Mouse (Mus musculus): Measurements from ENCODE around the gene Cep152. TPM values are rescaled to one million over a fixed set of nuclear protein-coding genes. Genes with fewer than 3 reads are reported as not detected.

The Cep152 gene
- polyA plus RNA-seq, 1 experiment from 2014 or later: 4.0 TPM

DNA sequence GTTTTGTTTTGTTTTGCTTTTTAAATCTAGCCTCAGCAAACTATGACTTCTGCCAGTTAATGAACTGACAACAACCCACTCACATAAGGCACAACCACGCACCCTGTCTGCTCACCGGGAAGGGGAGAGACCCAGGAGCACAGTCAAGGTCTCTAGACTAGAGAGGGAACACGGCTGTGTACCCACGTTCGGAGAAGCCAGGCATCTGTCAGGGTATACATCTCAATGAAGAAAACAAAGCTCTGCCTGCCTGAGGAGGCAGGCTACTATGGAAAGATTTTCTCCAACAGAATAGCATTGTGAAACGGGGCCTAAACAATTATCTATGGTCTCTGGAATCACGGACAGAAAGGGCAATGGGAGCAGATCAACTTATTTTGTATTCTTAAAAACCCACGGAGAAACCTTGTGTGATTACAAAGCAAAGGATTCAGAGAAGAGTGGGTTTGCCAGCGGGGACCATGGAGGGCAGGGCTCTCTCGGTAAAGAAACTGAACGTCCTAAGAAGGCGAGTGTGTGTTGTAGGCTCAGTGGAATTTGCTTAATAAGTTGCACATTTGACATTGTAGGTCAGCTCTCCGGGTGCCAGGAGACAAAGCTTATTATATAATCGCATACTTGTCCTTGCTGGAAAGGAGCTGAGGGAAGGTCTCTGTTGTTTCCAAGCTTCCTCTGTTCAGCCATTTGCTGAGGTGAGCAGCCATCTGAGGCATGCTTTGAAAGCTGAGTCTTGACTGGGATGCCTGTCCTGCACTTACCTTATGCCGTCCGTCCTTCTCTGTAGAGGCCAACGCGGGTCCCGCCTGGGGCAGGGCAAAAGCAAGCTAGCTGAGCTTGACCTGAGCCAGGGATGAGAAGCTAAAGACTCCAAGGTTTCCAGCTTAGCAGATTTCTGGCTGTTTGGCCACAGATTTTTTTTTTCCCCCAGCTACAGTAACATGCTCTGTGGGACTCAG lies 66.0 kb downstream of the Cep152 start:
- Histone ChIP-seq H3K27ac (replicated peaks in 1 of 2; ENCODE audit: control insufficient read depth in 1 of 2, insufficient read depth in 1 of 2, low read depth in 2 of 2, low read length in 2 of 2) (no peak overlapping the region), H3K4me1 (ENCODE audit: control insufficient read depth in 2 of 2, insufficient read depth in 2 of 2, low read length in 2 of 2) (0 out of 4 replicates have a peak, but pooled peaks cover 2 to 3% of the 10 kb centered on the region in 2 experiments), H3K9me3 (ENCODE audit: control insufficient read depth, low read length) (no peaks in the 10 kb centered on the region), H3K27me3 (ENCODE audit: control insufficient read depth, insufficient read depth, low read length) (no peaks in the 10 kb centered on the region), H3K36me3 (ENCODE audit: control insufficient read depth, insufficient read depth, low read length) (peaks cover 10% of the 10 kb centered on the region), H3K4me3 (ENCODE audit: control insufficient read depth in 1 of 2, insufficient read depth in 1 of 2, low read depth in 1 of 2, low read length in 2 of 2) (no peak overlapping the region), H3K4me2 (ENCODE audit: low read length) (no peak overlapping the region), H3K9ac (ENCODE audit: low read length) (no peak overlapping the region)
- 84% methylated on average over 19 of the region's 19 CpGs for WGBS
- ATAC-seq (ENCODE audit: insufficient number of reproducible peaks, insufficient read depth, low FRiP score, low read depth): no peak

DNA sequence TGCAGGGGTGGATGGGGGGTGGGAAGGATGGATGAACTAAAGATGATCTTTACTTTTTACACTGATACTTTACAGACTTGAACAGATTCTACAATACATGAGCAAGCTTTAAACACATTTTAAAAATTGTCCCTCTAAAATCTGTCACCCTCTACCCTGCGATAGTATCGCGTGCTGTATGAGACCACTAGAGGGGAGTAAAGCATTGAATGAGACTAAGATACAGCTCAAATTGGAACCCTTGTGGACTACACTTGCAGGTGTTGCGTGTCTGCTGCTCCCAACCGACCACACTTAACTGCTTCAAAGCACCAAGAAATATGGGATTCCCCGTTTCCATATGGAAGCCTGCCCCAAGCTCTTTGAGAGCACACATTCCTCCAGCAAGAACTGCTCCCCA lies 69.1 kb downstream of the Cep152 start:
- Histone ChIP-seq H3K36me3 (ENCODE audit: control insufficient read depth, insufficient read depth, low read length) (no peaks in the 10 kb centered on the region), H3K9ac (ENCODE audit: low read length) (no peak overlapping the region), H3K4me1 (ENCODE audit: control insufficient read depth in 2 of 2, insufficient read depth in 2 of 2, low read length in 2 of 2) (0 out of 4 replicates have a peak, but pooled peaks cover 2 to 3% of the 10 kb centered on the region in 2 experiments), H3K4me2 (ENCODE audit: low read length) (no peak overlapping the region), H3K27ac (replicated peaks in 1 of 2; ENCODE audit: control insufficient read depth in 1 of 2, insufficient read depth in 1 of 2, low read depth in 2 of 2, low read length in 2 of 2) (no peak overlapping the region), H3K27me3 (ENCODE audit: control insufficient read depth, insufficient read depth, low read length) (no peaks in the 10 kb centered on the region), H3K9me3 (ENCODE audit: control insufficient read depth, low read length) (no peaks in the 10 kb centered on the region), H3K4me3 (ENCODE audit: control insufficient read depth in 1 of 2, insufficient read depth in 1 of 2, low read depth in 1 of 2, low read length in 2 of 2) (no peak overlapping the region)
- 72% methylated on average over 6 of the region's 6 CpGs for WGBS
- no peak for ATAC-seq (ENCODE audit: insufficient number of reproducible peaks, insufficient read depth, low FRiP score, low read depth)

DNA sequence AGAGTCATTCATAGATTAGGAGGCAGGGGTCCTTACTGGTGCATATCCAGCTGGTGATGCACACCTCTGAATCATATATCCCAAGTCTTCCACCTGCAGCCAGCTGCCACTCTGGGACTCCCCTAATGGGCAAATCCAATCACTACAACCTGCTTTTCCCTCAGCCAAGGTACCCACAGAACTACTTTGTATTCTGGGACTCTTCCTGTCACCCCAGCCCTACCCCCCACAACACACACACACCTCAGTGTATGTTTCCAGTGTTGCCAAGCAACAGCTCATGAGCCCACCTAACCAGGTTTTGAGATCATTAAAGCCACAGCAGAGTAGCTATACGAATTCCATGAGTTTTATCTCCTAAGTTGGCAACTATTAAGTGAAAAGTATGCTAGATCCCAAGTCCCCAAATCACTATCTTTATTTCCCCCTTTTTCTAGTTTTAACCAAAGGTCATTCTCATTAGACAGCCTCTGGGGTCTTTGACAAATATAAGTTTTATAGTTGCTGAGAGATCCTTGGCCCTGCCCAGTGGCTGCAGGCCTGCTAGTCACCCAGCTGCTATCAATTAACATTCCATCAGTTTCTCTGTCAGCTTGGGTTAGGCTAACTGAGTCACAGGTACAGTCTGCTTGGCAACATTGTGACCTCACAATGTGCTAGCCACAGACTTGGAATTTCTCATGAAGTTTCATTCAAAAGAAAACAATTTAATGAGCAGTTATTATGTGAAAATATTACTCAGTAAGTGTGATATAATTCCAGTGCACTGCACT lies 75.9 kb downstream of the Cep152 start:
- Histone ChIP-seq H3K27ac (replicated peaks in 1 of 2; ENCODE audit: control insufficient read depth in 1 of 2, insufficient read depth in 1 of 2, low read depth in 2 of 2, low read length in 2 of 2) (no peak overlapping the region), H3K9ac (ENCODE audit: low read length) (no peak overlapping the region), H3K4me1 (ENCODE audit: control insufficient read depth in 2 of 2, insufficient read depth in 2 of 2, low read length in 2 of 2) (no peaks in the 10 kb centered on the region), H3K4me3 (ENCODE audit: control insufficient read depth in 1 of 2, insufficient read depth in 1 of 2, low read depth in 1 of 2, low read length in 2 of 2) (no peak overlapping the region), H3K9me3 (ENCODE audit: control insufficient read depth, low read length) (no peaks in the 10 kb centered on the region), H3K36me3 (ENCODE audit: control insufficient read depth, insufficient read depth, low read length) (no peaks in the 10 kb centered on the region), H3K4me2 (ENCODE audit: low read length) (no peak overlapping the region), H3K27me3 (ENCODE audit: control insufficient read depth, insufficient read depth, low read length) (no peaks in the 10 kb centered on the region)
- ATAC-seq (ENCODE audit: insufficient number of reproducible peaks, insufficient read depth, low FRiP score, low read depth): no peak
- WGBS: 43% methylated on average over 1 of the region's 1 CpGs

DNA sequence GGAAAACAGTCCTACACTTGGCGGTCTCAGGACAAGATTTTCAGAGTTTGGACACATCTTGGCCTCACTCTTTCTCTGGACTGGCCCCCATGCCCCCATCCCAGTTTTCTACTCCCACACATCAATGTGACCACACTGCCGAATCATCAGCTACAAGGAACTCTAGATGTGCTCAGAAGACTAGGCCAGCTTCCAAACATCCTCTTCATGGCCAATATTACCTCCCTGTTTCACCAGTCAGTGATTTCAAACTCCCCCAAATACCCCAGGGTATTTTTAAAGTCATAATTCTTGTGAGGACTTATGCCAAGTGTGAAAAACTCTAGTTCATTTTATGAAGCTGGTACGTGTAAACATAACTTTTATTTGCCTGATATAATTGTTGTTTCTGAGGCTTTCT lies 79.9 kb downstream of the Cep152 start:
- WGBS: 75% methylated on average over 3 of the region's 3 CpGs
- Histone ChIP-seq H3K9me3 (ENCODE audit: control insufficient read depth, low read length) (no peaks in the 10 kb centered on the region), H3K4me2 (ENCODE audit: low read length) (no peak overlapping the region), H3K36me3 (ENCODE audit: control insufficient read depth, insufficient read depth, low read length) (no peaks in the 10 kb centered on the region), H3K9ac (ENCODE audit: low read length) (no peak overlapping the region), H3K4me1 (ENCODE audit: control insufficient read depth in 2 of 2, insufficient read depth in 2 of 2, low read length in 2 of 2) (no peaks in the 10 kb centered on the region), H3K27ac (replicated peaks in 1 of 2; ENCODE audit: control insufficient read depth in 1 of 2, insufficient read depth in 1 of 2, low read depth in 2 of 2, low read length in 2 of 2) (no peak overlapping the region), H3K4me3 (ENCODE audit: control insufficient read depth in 1 of 2, insufficient read depth in 1 of 2, low read depth in 1 of 2, low read length in 2 of 2) (no peak overlapping the region), H3K27me3 (ENCODE audit: control insufficient read depth, insufficient read depth, low read length) (no peaks in the 10 kb centered on the region)
- ATAC-seq (ENCODE audit: insufficient number of reproducible peaks, insufficient read depth, low FRiP score, low read depth): no peak

DNA sequence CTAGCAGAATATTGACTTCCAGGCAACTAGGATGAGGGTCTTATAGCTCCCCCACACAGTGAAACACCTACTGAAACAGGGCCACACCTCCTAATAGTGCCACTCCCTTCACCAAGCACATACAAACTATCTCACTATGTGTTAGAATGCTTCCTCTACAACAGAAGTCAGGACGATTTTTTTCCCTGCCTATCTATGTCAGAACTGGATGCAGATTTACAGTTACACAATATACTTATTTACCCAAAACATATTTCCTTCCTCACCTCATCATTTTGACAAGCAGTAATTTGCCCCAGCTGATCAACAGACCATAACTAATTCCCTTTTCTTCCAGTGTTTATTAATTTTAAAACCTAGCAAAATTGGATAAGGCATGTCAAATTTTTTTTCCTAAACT lies 81.3 kb downstream of the Cep152 start:
- H3K27me3 ChIP-seq (ENCODE audit: control insufficient read depth, insufficient read depth, low read length): no peaks in the 10 kb centered on the region
- no peak overlapping the region for H3K4me3 ChIP-seq (ENCODE audit: control insufficient read depth in 1 of 2, insufficient read depth in 1 of 2, low read depth in 1 of 2, low read length in 2 of 2)
- no peak for ATAC-seq (ENCODE audit: insufficient number of reproducible peaks, insufficient read depth, low FRiP score, low read depth)
- 51% methylated on average over 1 of the region's 1 CpGs for WGBS
- H3K4me2 ChIP-seq (ENCODE audit: low read length): no peak overlapping the region
- no peaks in the 10 kb centered on the region for H3K36me3 ChIP-seq (ENCODE audit: control insufficient read depth, insufficient read depth, low read length)
- no peaks in the 10 kb centered on the region for H3K4me1 ChIP-seq (ENCODE audit: control insufficient read depth in 2 of 2, insufficient read depth in 2 of 2, low read length in 2 of 2)
- H3K27ac ChIP-seq (replicated peaks in 1 of 2; ENCODE audit: control insufficient read depth in 1 of 2, insufficient read depth in 1 of 2, low read depth in 2 of 2, low read length in 2 of 2): no peak overlapping the region
- H3K9ac ChIP-seq (ENCODE audit: low read length): no peak overlapping the region
- H3K9me3 ChIP-seq (ENCODE audit: control insufficient read depth, low read length): no peaks in the 10 kb centered on the region

DNA sequence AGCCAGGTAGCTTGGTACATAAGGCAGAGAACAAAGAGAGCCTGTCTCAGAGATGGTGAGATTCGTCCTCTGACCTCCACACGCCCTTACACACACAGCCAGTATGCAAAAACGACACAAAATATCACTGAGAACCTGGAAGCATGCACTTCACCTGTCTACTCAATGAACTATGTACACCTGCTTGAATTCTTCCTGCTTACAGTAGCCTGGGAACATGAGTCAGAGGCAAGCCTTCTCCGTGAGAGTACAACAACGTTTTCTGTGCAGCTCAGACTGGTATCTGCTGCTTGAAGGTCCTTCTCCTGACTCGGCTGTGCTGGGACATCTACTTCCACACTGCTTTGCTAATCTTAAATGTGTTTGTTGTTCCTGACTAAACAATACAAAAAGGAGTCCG lies 83.5 kb downstream of the Cep152 start:
- Histone ChIP-seq H3K4me2 (ENCODE audit: low read length) (no peak overlapping the region), H3K36me3 (ENCODE audit: control insufficient read depth, insufficient read depth, low read length) (no peaks in the 10 kb centered on the region), H3K4me3 (ENCODE audit: control insufficient read depth in 1 of 2, insufficient read depth in 1 of 2, low read depth in 1 of 2, low read length in 2 of 2) (no peak overlapping the region), H3K9me3 (ENCODE audit: control insufficient read depth, low read length) (no peaks in the 10 kb centered on the region), H3K27ac (replicated peaks in 1 of 2; ENCODE audit: control insufficient read depth in 1 of 2, insufficient read depth in 1 of 2, low read depth in 2 of 2, low read length in 2 of 2) (no peak overlapping the region), H3K9ac (ENCODE audit: low read length) (no peak overlapping the region), H3K4me1 (ENCODE audit: control insufficient read depth in 2 of 2, insufficient read depth in 2 of 2, low read length in 2 of 2) (no peaks in the 10 kb centered on the region), H3K27me3 (ENCODE audit: control insufficient read depth, insufficient read depth, low read length) (no peaks in the 10 kb centered on the region)
- WGBS: 60% methylated on average over 7 of the region's 7 CpGs
- ATAC-seq (ENCODE audit: insufficient number of reproducible peaks, insufficient read depth, low FRiP score, low read depth): no peak

DNA sequence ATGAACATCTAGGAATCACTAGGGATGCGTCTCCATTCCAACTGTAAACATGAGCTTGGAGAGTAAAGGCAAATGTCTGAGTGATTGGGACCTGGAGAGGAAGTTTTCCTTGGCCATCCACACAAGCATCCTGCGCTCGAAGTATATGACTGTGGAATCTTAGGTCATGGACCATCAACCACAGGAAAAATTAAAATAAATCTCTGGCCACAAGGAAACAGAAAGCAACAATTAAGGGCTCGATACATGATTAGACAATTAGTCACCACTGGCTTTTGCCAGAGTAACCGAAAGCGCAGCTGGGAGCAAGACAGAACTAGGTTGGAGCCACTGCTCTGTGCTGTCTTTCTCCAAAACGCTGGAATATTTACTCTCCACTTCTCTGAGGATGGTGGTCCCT lies 84.3 kb downstream of the Cep152 start:
- Histone ChIP-seq H3K4me1 (ENCODE audit: control insufficient read depth in 2 of 2, insufficient read depth in 2 of 2, low read length in 2 of 2) (no peaks in the 10 kb centered on the region), H3K27me3 (ENCODE audit: control insufficient read depth, insufficient read depth, low read length) (no peaks in the 10 kb centered on the region), H3K4me3 (ENCODE audit: control insufficient read depth in 1 of 2, insufficient read depth in 1 of 2, low read depth in 1 of 2, low read length in 2 of 2) (no peak overlapping the region), H3K9me3 (ENCODE audit: control insufficient read depth, low read length) (no peaks in the 10 kb centered on the region), H3K9ac (ENCODE audit: low read length) (no peak overlapping the region), H3K27ac (replicated peaks in 1 of 2; ENCODE audit: control insufficient read depth in 1 of 2, insufficient read depth in 1 of 2, low read depth in 2 of 2, low read length in 2 of 2) (no peak overlapping the region), H3K36me3 (ENCODE audit: control insufficient read depth, insufficient read depth, low read length) (no peaks in the 10 kb centered on the region), H3K4me2 (ENCODE audit: low read length) (no peak overlapping the region)
- WGBS: 69% methylated on average over 7 of the region's 7 CpGs
- no peak for ATAC-seq (ENCODE audit: insufficient number of reproducible peaks, insufficient read depth, low FRiP score, low read depth)

Data from heart, embryonic 14.5 days (tissue).